Mouse (Mus musculus): ENCODE data around the gene Clint1.

DNA sequence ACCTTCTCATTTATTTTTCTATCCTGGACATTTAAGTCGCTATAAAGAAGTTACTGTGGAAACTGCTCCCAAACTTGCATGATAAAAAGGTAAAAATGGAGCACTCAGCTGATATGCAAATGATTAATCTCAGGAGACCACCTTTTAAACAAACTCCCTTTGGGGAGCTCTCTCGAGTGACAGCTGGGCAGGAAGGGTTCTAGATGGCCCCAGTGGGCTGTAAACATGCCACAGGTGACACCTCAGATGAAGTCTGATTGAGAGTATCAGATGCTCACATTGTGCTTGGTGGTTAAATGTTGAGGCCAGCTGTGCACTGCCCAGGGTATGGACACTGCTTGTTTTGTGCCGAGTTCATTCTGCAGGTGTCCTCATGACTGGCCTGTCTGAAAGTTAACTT is 2.0 kb upstream of the Clint1 start:
- no peak for TF ChIP-seq CTCF (IDR thresholded peaks at IDR 0.05; ENCODE audit: control insufficient read depth, insufficient read depth, insufficient replicate concordance, low read depth, low read length)
- no peak for TF ChIP-seq POLR2A (IDR thresholded peaks at IDR 0.05; ENCODE audit: control insufficient read depth, low read depth, low read length)

All from testis, adult 2 months (tissue).